Mouse (Mus musculus) neutrophil, adult 5-6 weeks (primary cell): ENCODE data around the gene Zbtb41. TPM values are rescaled to one million over a fixed set of nuclear protein-coding genes. Genes with fewer than 3 reads are reported as not detected.

Experiments
- ATAC-seq: fragments of 151-379, 151-347 bp; 2 replicates; pipeline ENCODE4 v1.8.0; 2017; ENCODE audit warnings: mild to moderate bottlenecking, moderate TSS enrichment; ENCODE audit not compliant: insufficient number of reproducible peaks, poor library complexity, low FRiP score, severe bottlenecking; ENCODE audit errors: extremely low read depth
- total RNA-seq: library from RNA; stranded (forward); fragments of 200-1000 nt; gene quantifications from 2 replicates; pipeline ENCODE4 v1.2.3, GENCODE M21; 2017

Zbtb41 gene
- total RNA-seq, 1 experiment from 2014 or later: 21.8 TPM

GRCm38 (mm10) chr1:139455226-139455869 is 33.3 kb downstream of the Zbtb41 start:
- ATAC-seq: no peak

GRCm38 (mm10) chr1:139460807-139461206 is 38.7 kb downstream of the Zbtb41 start:
- ATAC-seq: no peak

DNA sequence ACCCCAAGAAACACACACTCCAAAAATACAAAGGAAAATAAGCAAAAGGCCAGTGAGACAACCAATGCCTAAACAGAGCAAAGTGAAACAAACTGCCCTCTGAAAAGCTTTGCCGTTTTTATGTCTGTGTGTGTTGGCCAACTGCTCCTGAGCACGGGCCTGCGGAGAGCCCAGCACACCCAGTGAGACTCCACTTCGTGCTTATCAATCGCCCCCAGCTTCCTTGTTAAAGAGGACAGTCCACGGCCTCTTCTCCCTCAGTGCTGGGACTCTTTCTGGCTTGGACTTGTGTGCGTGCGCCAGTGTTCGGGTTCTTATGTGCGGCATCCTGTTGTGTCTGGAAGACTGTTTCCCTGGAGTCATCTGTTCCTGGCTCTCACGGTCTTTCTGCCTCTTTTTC is 43.8 kb downstream of the Zbtb41 start:
- ATAC-seq: no peak

- ATAC-seq: no peak
These were observed 56.8 kb downstream of the Zbtb41 start for GRCm38 (mm10) chr1:139478898-139479297.

DNA sequence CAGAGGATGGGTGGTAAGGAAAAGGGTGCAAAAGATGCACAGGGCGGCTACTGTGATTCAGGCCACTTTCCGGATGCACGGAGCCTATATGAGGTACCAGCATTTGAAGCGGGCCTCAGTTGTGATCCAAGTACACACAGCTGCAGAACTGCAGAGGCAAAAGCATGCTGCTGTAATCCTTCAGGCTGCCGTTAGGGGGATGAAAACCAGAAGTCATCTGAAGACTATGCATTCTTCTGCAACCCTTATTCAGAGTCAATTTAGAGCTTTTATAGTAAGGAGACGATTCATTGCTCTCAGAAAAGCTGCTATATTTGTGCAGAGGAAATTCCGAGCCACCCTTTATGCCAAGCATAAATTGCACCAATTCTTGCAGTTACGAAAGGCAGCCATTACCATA is 58.2 kb downstream of the Zbtb41 start:
- ATAC-seq: no peak

DNA sequence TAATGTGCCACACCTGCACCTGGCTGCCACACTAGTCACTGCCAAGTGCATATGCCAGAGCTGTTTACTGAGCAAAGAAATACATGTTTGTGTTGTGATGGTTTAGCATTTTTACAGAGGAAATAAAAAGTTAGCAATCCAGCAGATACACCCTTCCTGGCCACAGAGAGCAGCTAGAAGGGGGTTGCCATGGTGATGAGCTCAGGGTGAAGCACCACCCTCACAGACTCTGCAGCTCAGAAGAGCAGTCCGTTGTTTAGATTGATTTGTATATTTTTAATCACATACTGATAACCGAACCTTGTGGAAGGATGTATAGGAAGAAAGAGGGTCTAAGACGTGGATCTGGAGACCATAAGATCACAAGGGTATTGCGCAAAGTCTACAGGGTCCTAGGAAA is 59.1 kb downstream of the Zbtb41 start:
- ATAC-seq: no peak

GRCm38 (mm10) chr1:139494630-139495029 is 72.5 kb downstream of the Zbtb41 start:
- ATAC-seq: no peak

DNA sequence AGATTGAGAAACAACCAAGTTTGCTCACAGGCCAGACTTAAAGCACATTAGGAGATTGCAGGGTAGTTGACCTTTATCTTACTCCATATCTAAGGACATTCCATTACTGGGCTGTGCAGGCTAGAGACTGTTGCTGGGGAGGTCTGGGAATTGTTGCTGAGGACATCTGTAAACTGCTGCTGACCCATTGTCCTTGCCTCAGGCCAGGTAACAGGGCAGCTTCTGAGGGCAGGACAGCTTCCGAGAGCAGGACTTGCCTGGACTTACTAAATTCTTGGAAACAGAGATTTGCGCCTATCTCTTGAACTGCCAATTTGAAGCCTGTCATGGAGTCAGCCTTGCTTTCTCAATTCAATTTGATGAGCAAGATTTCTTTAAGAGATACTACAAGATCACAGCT is 73.3 kb downstream of the Zbtb41 start:
- no peak for ATAC-seq

- no peak for ATAC-seq
These were observed 74.1 kb downstream of the Zbtb41 start for GRCm38 (mm10) chr1:139496212-139496611.

DNA sequence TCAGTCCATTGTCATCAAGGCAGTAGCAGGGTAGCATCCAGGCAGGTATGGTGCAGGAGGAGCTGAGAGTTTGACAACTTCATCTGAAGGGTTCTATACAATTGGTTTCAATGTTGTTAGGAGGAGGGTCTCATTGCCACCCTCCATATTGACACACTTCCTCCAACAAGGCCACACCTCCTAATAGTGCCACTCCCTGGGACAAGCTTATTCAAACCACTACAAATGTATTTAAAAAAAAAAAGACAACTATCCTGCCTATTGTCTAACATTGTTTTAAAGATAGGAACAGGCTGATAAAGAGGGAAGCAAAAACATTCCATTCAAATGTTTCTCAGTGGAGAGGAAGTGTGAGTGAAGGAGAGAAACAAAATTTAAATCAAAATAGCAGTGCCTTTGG is 77.7 kb downstream of the Zbtb41 start:
- no peak for ATAC-seq

GRCm38 (mm10) chr1:139501258-139501752 is 79.2 kb downstream of the Zbtb41 start, which contains the start of gene F13b:
F13b (plus strand) TSS chr1:139501702.
- no peak for ATAC-seq

Other genes with a start within 250 kb of the Zbtb41 start
- gene Crb1, start 45.2 kb upstream of the Zbtb41 start, total RNA-seq: 0.12 TPM in 1 of 2 replicates, not detected in the other
- gene Aspm, start 32.5 kb downstream of the Zbtb41 start, total RNA-seq: 1.2 and 1.5 TPM in 2 replicates
- gene F13b, start 79.4 kb downstream of the Zbtb41 start, total RNA-seq: not detected in 2 replicates
- not detected in 2 replicates for gene Cfhr1, start 138.0 kb downstream of the Zbtb41 start, total RNA-seq